Mouse (Mus musculus): ENCODE data around the gene Fam222a.

Fam222a gene

DNA sequence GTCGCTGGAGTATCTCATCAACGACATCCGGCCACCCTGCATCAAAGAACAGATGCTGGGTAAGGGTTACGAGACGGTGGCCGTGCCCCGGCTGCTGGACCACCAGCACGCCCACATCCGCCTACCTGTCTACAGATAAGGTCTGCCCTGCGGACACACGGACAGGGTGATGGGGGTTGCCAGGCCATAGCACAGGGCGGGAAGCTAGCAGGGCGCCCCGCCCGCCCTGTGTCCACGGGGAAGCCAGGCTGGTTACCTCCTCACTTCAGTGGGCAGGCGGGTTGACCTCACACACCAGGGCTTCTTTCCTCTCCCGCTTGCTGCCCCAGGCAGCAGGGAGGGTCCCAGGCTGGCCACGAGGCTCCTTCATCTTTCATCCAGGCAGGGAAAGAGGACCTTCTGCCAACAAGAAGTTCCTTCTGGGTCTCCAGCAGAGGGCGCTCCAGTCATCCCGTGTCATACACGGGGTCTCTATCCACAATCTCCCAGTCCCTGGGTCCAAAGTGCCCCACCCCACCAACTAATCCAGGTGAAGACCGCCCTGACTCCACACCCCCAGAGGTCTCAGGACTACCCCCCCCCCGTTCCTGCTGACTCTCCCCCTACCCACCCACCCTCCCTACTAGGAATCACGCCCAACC is 44.3 kb downstream of the Fam222a start:
- DNase-seq = peak in 1 of 2 experiments; percentile 58

DNA sequence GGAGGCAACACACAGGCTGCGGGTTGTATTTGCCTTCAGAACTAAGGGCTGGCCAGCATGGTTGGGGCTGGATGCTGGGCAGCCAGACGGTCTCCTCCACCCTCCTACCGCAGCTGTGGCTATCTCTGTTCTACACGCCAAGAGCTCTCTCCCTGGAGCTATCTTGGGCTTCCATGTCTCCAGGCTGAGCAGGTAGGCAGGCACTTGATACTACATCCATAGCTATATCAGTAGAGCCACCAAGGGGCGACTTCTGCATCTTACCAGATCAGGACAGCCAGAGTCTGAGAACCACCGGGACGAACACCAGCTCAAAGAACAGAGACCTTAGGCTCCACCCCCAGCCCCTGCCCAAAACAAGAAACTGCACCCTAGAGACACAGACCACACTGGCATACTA is 47.0 kb downstream of the Fam222a start:
- no peak for DNase-seq

GRCm38 (mm10) chr5:114616336-114617061 is 48.7 kb downstream of the Fam222a start:
- DNase-seq = no peak

DNA sequence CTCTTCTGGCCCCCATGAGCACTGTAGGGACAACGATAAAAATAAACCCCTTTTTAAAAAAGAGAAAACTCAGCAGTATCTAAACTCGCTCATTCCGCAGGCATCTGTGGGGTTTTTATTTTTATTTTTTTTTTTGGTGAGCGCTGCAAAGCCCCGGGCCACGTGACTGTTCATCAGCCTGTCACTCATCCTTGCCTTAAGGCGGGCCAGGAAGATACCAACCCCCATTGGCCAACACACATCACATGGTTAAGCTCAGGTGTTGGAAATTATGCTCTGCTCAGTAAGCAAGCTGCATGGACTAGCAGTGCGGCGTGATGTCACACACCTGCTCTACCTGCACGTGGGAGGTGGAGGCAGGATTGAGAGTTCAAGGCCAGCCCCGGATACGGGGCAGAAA is 50.0 kb downstream of the Fam222a start:
- DNase-seq = no peak

- peak; percentile 71 to 91 for DNase-seq
Observed at GRCm38 (mm10) chr5:114618851-114619250, 51.0 kb downstream of the Fam222a start.

- DNase-seq = peak; percentile 37 to 55
Observed at GRCm38 (mm10) chr5:114620305-114620704, 52.5 kb downstream of the Fam222a start.

- DNase-seq = peak; percentile 29 to 80
Observed at GRCm38 (mm10) chr5:114625590-114625989, 57.8 kb downstream of the Fam222a start.

DNA sequence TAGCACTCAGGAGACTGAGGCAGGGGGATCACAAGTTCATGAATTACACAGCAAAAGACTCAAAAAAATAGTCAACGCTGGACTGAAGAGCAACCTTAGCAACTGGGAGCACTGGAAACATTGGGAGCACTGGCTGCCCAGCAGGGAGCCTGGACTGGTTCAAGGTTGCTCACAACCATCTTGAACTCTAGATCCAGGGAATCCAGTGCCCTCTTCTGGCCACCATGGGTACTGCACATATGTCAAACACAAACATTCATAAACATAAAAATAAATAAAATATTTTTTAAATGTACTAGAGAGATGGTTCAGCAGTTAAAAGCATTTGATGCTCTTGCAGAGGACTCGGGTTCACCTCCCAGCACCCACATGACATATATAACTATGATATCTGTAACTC is 63.5 kb downstream of the Fam222a start:
- DNase-seq = peak in 1 of 2 experiments; percentile 73

- DNase-seq = no peak
Observed at GRCm38 (mm10) chr5:114636091-114636490, 68.3 kb downstream of the Fam222a start.

DNA sequence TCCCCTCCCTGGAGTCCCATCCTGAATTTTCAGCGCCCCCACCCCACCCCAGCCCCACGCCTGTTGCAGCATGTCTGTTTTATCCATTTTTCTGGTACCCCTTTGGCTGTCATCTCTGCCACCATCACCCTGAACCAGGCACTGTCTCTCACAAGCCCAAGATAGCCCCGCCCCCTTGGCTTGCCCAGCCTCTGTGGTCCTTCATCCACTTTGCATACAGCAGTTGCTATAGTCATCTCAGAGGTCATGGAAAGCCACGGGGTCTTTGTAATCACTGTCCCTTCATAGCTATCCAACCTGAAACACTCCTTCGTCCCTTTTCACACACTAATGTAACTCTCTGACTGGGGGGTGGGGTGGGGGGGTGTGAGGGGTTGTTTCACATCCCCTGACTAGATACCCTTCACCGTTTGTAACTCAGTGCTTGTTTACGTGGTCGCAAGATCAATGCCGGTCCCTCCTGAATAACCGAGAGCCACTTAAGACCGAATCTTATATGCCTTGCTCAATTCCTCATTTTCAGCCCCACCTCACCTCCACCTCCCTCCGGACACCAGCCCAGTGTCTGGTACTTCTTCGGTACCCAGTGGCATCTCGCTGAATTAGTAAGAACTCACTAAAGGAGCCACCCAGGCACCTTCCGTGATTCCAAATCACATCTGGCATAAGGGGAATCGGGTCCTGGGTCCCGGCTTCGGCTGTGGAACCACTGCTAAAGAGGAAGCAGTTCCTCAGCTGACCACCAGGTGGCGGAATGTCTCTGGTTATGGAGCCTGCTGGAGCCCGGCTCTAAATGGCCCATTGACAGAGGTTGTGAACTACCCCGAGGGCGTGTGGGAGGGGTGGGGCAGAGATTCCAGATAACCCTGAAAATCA is 71.2 kb downstream of the Fam222a start:
- DNase-seq = peak; percentile 89 to 95

DNA sequence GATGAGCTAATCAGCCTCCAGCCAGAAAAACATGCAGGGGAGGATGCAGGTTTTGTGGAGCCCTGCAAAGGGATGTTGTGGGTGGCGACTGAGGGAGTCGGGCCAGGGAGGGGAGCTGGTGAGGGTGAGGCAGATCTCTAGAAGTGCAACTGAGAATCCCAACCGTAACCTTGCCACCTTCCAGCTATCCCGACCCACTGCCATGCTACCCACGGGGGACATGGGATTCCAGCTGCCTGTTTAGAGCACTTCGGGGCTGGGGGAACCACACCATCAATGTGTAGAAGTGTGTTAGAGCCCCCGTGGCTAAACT is 71.8 kb downstream of the Fam222a start:
- no peak for DNase-seq

GRCm38 (mm10) chr5:114640809-114641208 is 73.0 kb downstream of the Fam222a start:
- no peak for DNase-seq

DNA sequence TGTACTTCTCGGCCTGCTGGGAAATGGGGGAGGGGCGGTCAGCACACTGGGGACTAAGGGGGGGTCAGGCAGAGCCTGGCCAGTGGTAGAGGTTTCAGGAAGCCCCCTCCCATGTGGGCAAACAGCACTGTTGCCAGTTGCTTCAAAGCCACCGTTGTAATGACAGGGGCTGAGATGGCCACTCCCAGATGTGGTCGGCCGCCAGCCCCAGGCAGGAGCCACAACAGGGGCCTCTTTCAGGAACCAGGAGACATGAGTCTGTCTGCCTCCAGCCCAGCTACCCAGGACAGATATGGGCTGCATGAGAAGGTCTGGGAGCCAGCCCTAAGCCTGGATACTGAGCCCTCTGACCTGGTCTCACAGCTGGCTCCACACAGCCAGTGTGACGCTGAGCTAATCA is 77.1 kb downstream of the Fam222a start:
- DNase-seq = no peak

DNA sequence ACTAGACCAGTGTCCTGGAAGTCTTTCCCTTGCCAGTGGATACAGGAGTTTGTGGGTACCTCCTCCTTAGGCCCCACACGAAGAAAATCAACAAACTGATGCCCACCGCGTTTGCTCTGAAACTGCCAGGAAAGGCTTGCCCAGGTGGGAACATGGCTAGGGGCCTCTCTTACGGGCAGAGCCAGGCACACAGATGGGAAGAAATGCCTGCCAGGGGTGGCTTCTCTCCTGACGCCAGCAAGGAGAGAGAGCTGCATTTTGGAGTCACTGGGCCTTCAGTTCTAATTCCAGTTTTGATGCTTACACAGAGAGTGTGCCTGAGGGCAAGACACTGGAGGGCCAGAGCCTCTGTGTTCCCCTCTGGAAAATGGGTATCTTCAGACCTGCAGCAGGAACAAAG is 78.1 kb downstream of the Fam222a start:
- no peak for DNase-seq

DNA sequence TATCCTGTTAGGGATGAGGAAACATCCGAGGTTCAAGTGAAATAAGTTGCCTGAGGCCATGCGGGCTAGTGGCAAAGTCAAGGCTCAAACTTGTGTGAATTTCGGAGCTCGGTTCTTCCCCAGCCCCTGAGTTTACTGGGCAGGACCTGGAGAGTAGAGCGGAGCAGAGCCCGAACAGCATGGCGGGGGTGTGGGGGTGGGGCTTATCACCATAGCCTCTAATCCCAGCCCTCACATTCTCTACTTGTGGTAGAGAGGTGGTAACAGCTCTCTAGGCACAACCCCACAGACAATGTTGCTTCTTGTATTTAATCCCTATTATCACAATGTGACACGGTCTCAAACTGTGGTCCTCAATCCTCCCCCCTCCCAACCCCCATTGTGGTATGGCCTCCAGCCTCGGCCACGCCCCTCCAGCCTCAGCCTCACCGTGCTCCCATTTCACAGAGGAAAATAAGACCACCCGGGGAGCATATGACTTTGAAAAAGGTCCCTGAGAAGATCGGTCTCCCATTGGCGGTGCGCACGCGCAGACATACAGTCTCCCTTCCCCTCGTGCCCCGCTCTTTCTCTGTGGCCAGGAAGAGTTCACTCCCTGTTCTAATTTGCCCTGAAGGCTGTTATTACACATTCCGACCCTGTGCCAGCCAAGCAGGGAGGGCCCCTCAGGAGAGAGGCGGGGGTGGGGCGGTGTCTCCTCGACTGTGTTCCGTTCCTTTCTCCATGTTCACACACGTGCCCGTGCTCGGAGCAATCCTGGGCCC is 79.6 kb downstream of the Fam222a start:
- peak; percentile 65 to 69 for DNase-seq

GRCm38 (mm10) chr5:114648728-114649311 is 81.0 kb downstream of the Fam222a start:
- DNase-seq = peak; percentile 60 to 78

GRCm38 (mm10) chr5:114651002-114651401 is 83.2 kb downstream of the Fam222a start:
- no peak for DNase-seq

DNA sequence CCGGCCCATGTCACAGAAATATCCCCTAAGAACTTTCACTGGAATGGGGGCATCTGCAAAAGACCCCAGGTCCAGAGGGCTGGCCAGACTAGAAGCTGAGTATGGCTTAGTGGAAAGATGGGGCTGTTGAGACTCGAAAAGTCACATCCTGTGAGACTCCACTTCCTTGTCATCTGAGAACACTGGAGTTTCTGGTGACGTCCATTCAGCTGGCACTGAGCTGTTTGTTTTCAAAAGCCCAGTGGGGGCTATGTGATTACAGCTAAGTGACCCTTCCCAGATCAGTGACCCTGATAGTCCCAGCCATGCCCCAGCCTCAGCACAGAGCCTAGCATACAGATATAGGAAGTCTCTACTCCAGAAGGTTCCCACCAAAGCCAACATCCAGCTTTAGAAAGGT is 83.6 kb downstream of the Fam222a start:
- no peak for DNase-seq

GRCm38 (mm10) chr5:114653656-114654437 is 86.0 kb downstream of the Fam222a start:
- DNase-seq = peak in 1 of 2 experiments; percentile 39

- peak; percentile 66 to 86 for DNase-seq
Observed at GRCm38 (mm10) chr5:114655721-114656120, 87.9 kb downstream of the Fam222a start.

GRCm38 (mm10) chr5:114656305-114656704 is 88.5 kb downstream of the Fam222a start:
- no peak for DNase-seq

GRCm38 (mm10) chr5:114657426-114657825 is 89.6 kb downstream of the Fam222a start:
- peak; percentile 91 to 94 for DNase-seq
